Mouse (Mus musculus) ES-Bruce4 (cell line): ENCODE results near the gene Plcd3. TPM values are rescaled to one million over a fixed set of nuclear protein-coding genes. Genes with fewer than 3 reads are reported as not detected.
A peak's percentile ranks its signal among the peaks of the same experiment; 100 is the strongest.

Experiments
- H3K27ac ChIP-seq: 2 replicates; pipeline ENCODE4 v1.5.1; 2012; ENCODE audit warnings: low read length, inconsistent platforms; ENCODE audit not compliant: insufficient read depth
- H3K27me3 ChIP-seq: 2 replicates; pipeline ENCODE4 v1.6.1; 2012; ENCODE audit warnings: mild to moderate bottlenecking, low read length, inconsistent platforms; ENCODE audit not compliant: control insufficient read depth, poor library complexity, insufficient read depth, severe bottlenecking
- H3K36me3 ChIP-seq: 2 replicates; pipeline ENCODE4 v1.6.1; 2012; ENCODE audit warnings: inconsistent platforms, mild to moderate bottlenecking, low read length, moderate library complexity; ENCODE audit not compliant: control insufficient read depth, poor library complexity, insufficient read depth, severe bottlenecking
- H3K4me1 ChIP-seq: one replicate; pipeline ENCODE4 v1.8.1; 2011; ENCODE audit warnings: low read length; ENCODE audit not compliant: control insufficient read depth, insufficient read depth
- H3K4me3 ChIP-seq: 2 replicates; pipeline ENCODE4 v1.5.1; 2011; ENCODE audit warnings: low read depth, mild to moderate bottlenecking, low read length
- H3K9ac ChIP-seq: 2 replicates; pipeline ENCODE4 v1.6.1; 2012; ENCODE audit warnings: low read depth, mild to moderate bottlenecking, inconsistent platforms; ENCODE audit not compliant: poor library complexity, severe bottlenecking
- H3K9me3 ChIP-seq: replicated peaks from 2 replicates; pipeline ENCODE4 v1.6.1; 2012; ENCODE audit warnings: mild to moderate bottlenecking, low read length, inconsistent platforms; ENCODE audit not compliant: control insufficient read depth, poor library complexity, insufficient read depth, severe bottlenecking
- CTCF ChIP-seq: IDR thresholded peaks from one replicate; pipeline ENCODE4 v1.8.1; 2011; ENCODE audit warnings: low read depth, low read length
- EP300 ChIP-seq: IDR thresholded peaks from 2 replicates; pipeline ENCODE4 v1.6.1; 2011; ENCODE audit warnings: low read depth, low read length; ENCODE audit not compliant: insufficient read depth
- POLR2A ChIP-seq: IDR thresholded peaks from one replicate; pipeline ENCODE4 v1.8.1; 2011; ENCODE audit warnings: low read length; ENCODE audit not compliant: insufficient read depth
- polyA plus RNA-seq: library from polyadenylated mRNA; stranded (reverse); fragments of >200 nt; gene quantifications from 2 replicates; pipeline ENCODE4 v1.2.4, GENCODE M21; 2011; ENCODE audit warnings: low read depth; ENCODE audit not compliant: missing spikeins, insufficient read depth, insufficient read length

The Plcd3 gene
- polyA plus RNA-seq, 1 experiment, result 14.7 TPM

- Histone ChIP-seq H3K36me3 (peaks cover 5% of the 10 kb centered on the region), H3K4me3 (peak within 1 kb of the TSS; percentile 97), H3K9ac (peak within 1 kb of the TSS; percentile 75), H3K27me3 (no peaks in the 10 kb centered on the region), H3K27ac (peak within 1 kb of the TSS; percentile 81), H3K4me1 (peaks cover 2% of the 10 kb centered on the region), H3K9me3 (no peaks in the 10 kb centered on the region)
- TF ChIP-seq EP300, result 0 out of 2 replicates have a peak, but pooled peaks have one; percentile 33
- peak; percentile 66 for TF ChIP-seq POLR2A
- TF ChIP-seq CTCF, result no peak
Observed at GRCm38 (mm10) chr11:103028176-103028891, 73.1 kb downstream of the Plcd3 start, which contains the start of the genes Nmt1 and Dcakd. Nmt1 (plus strand) TSS chr11:103028190. Dcakd (minus strand) TSS chr11:103028333.

DNA sequence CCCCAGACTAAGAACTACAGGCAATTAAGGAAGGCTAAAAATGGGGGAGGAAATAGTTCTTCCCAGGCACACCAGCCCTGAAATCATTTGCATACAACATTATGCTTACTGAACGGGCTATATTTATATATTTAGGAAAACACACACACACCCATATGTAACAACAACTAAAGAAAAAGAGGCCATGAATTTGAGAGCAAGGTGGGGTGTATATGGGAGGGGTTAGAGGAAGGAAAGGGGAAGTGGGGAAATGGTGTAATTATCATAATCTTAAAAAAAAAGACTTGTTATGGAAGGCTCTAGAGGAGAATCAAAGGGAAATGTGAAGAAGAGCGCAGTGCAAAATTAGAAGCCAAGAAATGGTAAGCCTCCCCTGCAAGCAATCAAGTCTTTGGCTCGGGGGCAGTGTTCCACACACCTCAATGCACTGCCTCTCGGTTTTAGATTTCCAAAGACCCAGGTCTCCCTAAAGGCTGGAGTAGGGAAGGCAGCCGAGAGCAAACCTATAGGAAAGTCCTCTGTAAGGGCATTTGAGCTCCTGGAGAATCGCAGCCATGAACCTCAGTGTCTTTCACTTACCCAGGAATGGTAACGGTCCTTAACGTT, 73.8 kb downstream of the Plcd3 start:
- Histone ChIP-seq H3K4me3 (peak overlapping the region; percentile 97), H3K36me3 (peaks cover 5% of the 10 kb centered on the region), H3K27ac (peak overlapping the region; percentile 81), H3K4me1 (peaks cover 2% of the 10 kb centered on the region), H3K9me3 (no peaks in the 10 kb centered on the region), H3K9ac (peak overlapping the region; percentile 75), H3K27me3 (no peaks in the 10 kb centered on the region)
- TF ChIP-seq CTCF, result no peak
- no peak for TF ChIP-seq POLR2A
- TF ChIP-seq EP300, result no peak

DNA sequence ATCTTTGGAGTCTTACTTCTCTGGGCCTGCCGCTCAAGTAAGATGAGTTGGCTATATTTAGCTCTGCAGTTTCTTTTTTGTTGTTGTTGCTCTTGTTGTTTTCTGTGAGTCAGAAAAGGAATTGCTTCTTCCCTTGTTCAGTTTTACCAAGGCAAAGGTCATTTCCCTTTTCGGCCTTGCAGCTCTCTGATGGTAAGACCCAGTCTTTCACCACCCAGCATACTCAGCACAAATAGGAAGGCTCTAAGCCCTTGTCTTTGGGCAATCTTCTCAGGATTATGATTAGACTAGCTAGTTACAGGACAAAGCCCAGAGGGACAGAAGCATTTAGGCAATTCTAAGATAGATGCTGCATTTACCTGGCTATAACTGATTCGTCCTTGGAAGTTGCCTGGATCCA, 74.6 kb downstream of the Plcd3 start:
- Histone ChIP-seq H3K27me3 (no peaks in the 10 kb centered on the region), H3K4me3 (no peak overlapping the region), H3K36me3 (peaks cover 5% of the 10 kb centered on the region), H3K9ac (no peak overlapping the region), H3K27ac (no peak overlapping the region), H3K4me1 (peaks cover 2% of the 10 kb centered on the region), H3K9me3 (no peaks in the 10 kb centered on the region)
- TF ChIP-seq CTCF (no peak), POLR2A (no peak), EP300 (no peak)

GRCm38 (mm10) chr11:103023974-103024373, 77.5 kb downstream of the Plcd3 start:
- Histone ChIP-seq H3K9ac (no peak overlapping the region), H3K9me3 (no peaks in the 10 kb centered on the region), H3K4me3 (no peak overlapping the region), H3K27ac (no peak overlapping the region), H3K4me1 (no peaks in the 10 kb centered on the region), H3K27me3 (no peaks in the 10 kb centered on the region), H3K36me3 (peaks cover 3% of the 10 kb centered on the region)
- TF ChIP-seq POLR2A (no peak), CTCF (peak; percentile 15)

DNA sequence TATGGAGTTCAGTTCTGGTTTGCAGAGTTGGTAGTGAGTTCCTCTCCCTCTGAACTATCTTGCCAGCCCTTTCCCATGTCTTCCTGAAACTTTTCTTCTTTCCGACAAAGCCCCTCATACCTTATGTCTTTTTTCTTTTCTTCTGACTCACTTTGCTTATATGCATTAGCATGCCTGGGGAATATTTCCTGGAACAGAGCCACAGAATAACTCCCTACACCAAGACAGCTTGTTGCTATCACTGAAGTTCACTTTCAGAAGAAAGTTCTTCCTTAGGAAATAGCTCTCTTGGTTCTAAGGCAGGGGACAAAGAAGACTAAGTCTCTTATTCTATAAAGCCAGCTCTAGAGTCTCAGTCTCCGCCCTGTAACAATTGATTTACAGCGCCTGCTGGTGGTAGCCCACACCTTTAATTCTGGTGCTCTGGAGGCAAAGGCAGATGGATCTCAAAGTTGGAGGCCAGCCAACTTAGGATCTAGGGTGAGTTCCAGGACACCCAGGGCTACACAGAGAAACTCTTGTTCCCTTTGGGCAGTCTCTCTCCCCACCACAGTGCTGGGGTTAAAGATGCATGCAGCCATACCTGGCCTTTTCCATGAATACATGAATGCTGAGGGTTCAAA, 80.6 kb downstream of the Plcd3 start:
- TF ChIP-seq CTCF (no peak), POLR2A (no peak), EP300 (no peak)
- Histone ChIP-seq H3K4me1 (no peaks in the 10 kb centered on the region), H3K27ac (no peak overlapping the region), H3K9ac (no peak overlapping the region), H3K27me3 (no peaks in the 10 kb centered on the region), H3K36me3 (no peaks in the 10 kb centered on the region; the same call in 1 of the 2 replicates), H3K4me3 (no peak overlapping the region), H3K9me3 (no peaks in the 10 kb centered on the region)

Other genes with a start within 250 kb of the Plcd3 start
- 152 and 195 TPM in 2 replicates for gene Eftud2, start 220.7 kb downstream of the Plcd3 start, polyA plus RNA-seq
- gene Ccdc103, start 220.5 kb downstream of the Plcd3 start, polyA plus RNA-seq, result 0.37 and 1.2 TPM in 2 replicates
- gene Fam187a, start 216.5 kb downstream of the Plcd3 start, polyA plus RNA-seq, result not detected in 2 replicates
- gene Gfap, start 200.7 kb downstream of the Plcd3 start, polyA plus RNA-seq, result not detected in 2 replicates
- 72.3 and 75.4 TPM in 2 replicates for gene Kif18b, start 176.5 kb downstream of the Plcd3 start, polyA plus RNA-seq
- gene C1ql1, start 155.0 kb downstream of the Plcd3 start, polyA plus RNA-seq, result 4.8 and 5.9 TPM in 2 replicates
- 101 TPM in 2 replicates for gene Nmt1, start 73.5 kb downstream of the Plcd3 start, polyA plus RNA-seq
- gene Dcakd, start 73.3 kb downstream of the Plcd3 start, polyA plus RNA-seq, result 120 and 134 TPM in 2 replicates
- gene Acbd4, start within 50 bp of the Plcd3 start, polyA plus RNA-seq, result 15.0 and 19.4 TPM in 2 replicates
- gene Hexim1, start 14.6 kb upstream of the Plcd3 start, polyA plus RNA-seq, result 17.2 and 20.1 TPM in 2 replicates
- gene Hexim2, start 30.8 kb upstream of the Plcd3 start, polyA plus RNA-seq, result 1.7 and 4.5 TPM in 2 replicates
- 1.7 and 4.9 TPM in 2 replicates for gene Fmnl1, start 69.4 kb upstream of the Plcd3 start, polyA plus RNA-seq
- 2.0 and 2.2 TPM in 2 replicates for gene 1700023F06Rik, start 106.9 kb upstream of the Plcd3 start, polyA plus RNA-seq
- gene Spata32, start 116.8 kb upstream of the Plcd3 start, polyA plus RNA-seq, result not detected in 2 replicates
- gene Map3k14, start 165.8 kb upstream of the Plcd3 start, polyA plus RNA-seq, result 2.2 and 3.3 TPM in 2 replicates